Mouse (Mus musculus) central nervous system, embryonic 14 days (tissue): Measurements from ENCODE around the gene Opn4. TPM values are rescaled to one million over a fixed set of nuclear protein-coding genes. Genes with fewer than 3 reads are reported as not detected.

ENCODE experiments used
- polyA plus RNA-seq: library from polyadenylated mRNA; depleted of rRNA; stranded (reverse); fragments of >200 nt; gene quantifications from 2 replicates; pipeline ENCODE4 v1.2.3, GENCODE M21; 2012; rRNA removed

Opn4 gene
- polyA plus RNA-seq = 0.16 TPM in 1 of 2 replicates, not detected in the other

GRCm38 (mm10) chr14:34599941-34600340 lies at the start of gene Opn4:
TSS of gene Opn4 (minus strand) at chr14:34600142.

GRCm38 (mm10) chr14:34588498-34588897 lies 11.4 kb downstream of the Opn4 start, which contains the start of gene Ldb3:
TSS of gene Ldb3 (minus strand) at chr14:34588682.

Other genes starting within 250 kb of the Opn4 start
- gene Fam25c, start 244.7 kb downstream of the Opn4 start, polyA plus RNA-seq = 1.3 TPM in 1 of 2 replicates, not detected in the other
- gene Sncg, start 225.4 kb downstream of the Opn4 start, polyA plus RNA-seq = 90.9 and 192 TPM in 2 replicates
- 3.3 and 4.0 TPM in 2 replicates for gene Mmrn2, start 224.7 kb downstream of the Opn4 start, polyA plus RNA-seq
- gene Bmpr1a, start 96.8 kb downstream of the Opn4 start, polyA plus RNA-seq = 22.0 and 23.9 TPM in 2 replicates
- gene 9230112D13Rik, start 77.3 kb downstream of the Opn4 start, polyA plus RNA-seq = not detected in 2 replicates
- 0.68 and 6.3 TPM in 2 replicates for gene Ldb3, start 11.5 kb downstream of the Opn4 start, polyA plus RNA-seq
- gene Wapl, start 73.8 kb upstream of the Opn4 start, polyA plus RNA-seq = 19.8 and 21.7 TPM in 2 replicates
- gene Grid1, start 220.0 kb upstream of the Opn4 start, polyA plus RNA-seq = 7.3 and 8.4 TPM in 2 replicates